Mouse (Mus musculus) kidney, embryonic 14.5 days (tissue): ENCODE measurements around the gene Ankrd53. TPM values are rescaled to one million over a fixed set of nuclear protein-coding genes. Genes with fewer than 3 reads are reported as not detected.
"Not testable (repeated sequence)": the region's sequence is repeated elsewhere in the genome, so short reads cannot be mapped to it uniquely, and the experiment has no call there.

Experiments used
- ATAC-seq: fragments of 200-750 bp; cut with Nextera tagmentation; 2 replicates; pipeline ENCODE4 v1.8.0; 2017; ENCODE audit warnings: moderate number of reproducible peaks, mild to moderate bottlenecking, moderate TSS enrichment, moderate library complexity; ENCODE audit not compliant: low FRiP score, low TSS enrichment
- H3K27ac ChIP-seq: fragments of 300-500 bp; sonication (generic); 2 replicates; pipeline ENCODE4 v1.5.1; 2014; ENCODE audit warnings: low read depth, mild to moderate bottlenecking, low read length, moderate library complexity, mixed read lengths
- H3K27me3 ChIP-seq: fragments of 300-500 bp; sonication (generic); 2 replicates; pipeline ENCODE4 v1.6.1; 2014; ENCODE audit warnings: mild to moderate bottlenecking, low read length; ENCODE audit not compliant: control insufficient read depth, insufficient read depth
- H3K36me3 ChIP-seq: fragments of 300-500 bp; sonication (generic); 2 replicates; pipeline ENCODE4 v1.6.1; 2014; ENCODE audit warnings: low read length, mixed read lengths; ENCODE audit not compliant: control insufficient read depth, insufficient read depth
- H3K4me1 ChIP-seq: fragments of 300-500 bp; sonication (generic); 2 replicates; pipeline ENCODE4 v1.6.1; 2014; ENCODE audit warnings: low read length, mixed read lengths; ENCODE audit not compliant: control insufficient read depth, insufficient read depth
- H3K4me2 ChIP-seq: fragments of 300-500 bp; sonication (generic); replicated peaks from 2 replicates; pipeline ENCODE4 v1.6.1; 2014; ENCODE audit warnings: low read depth, mild to moderate bottlenecking, low read length
- H3K4me3 ChIP-seq: fragments of 300-500 bp; sonication (generic); 2 replicates; pipeline ENCODE4 v1.5.1; 2014; ENCODE audit warnings: mild to moderate bottlenecking, low read length
- H3K9ac ChIP-seq: fragments of 300-500 bp; sonication (generic); 2 replicates; pipeline ENCODE4 v1.6.1; 2014; ENCODE audit warnings: low read depth, mild to moderate bottlenecking, low read length, moderate library complexity
- H3K9me3 ChIP-seq: fragments of 300-500 bp; sonication (generic); 2 replicates; pipeline ENCODE4 v1.6.1; 2016; ENCODE audit warnings: low read length; ENCODE audit not compliant: control insufficient read depth
- WGBS: fragments of 180-500 bp; shearing (Covaris S2); extraction: QIAGEN DNeasy Blood & Tissue Kit; methylation state at CpG from one replicate; pipeline ENCODE4 v1.1.7; 2014; 5-methylcytosine and 5-hydroxymethylcytosine counted together
- polyA plus RNA-seq: library from polyadenylated mRNA; unstranded; fragments of >200 nt; fragmentation: Nextera tagmentation; extraction: Ambion mirVana; gene quantifications from 2 replicates; pipeline ENCODE4 v1.2.1, GENCODE M21; 2014

Gene Ankrd53
- polyA plus RNA-seq, 1 experiment from 2014 or later = 0.28 TPM

- H3K4me2 ChIP-seq = peak within 1 kb of the TSS; percentile 84
- H3K36me3 ChIP-seq = peaks cover 18% of the 10 kb centered on the region
- ATAC-seq = peak; percentile 92
- H3K4me3 ChIP-seq = peak within 1 kb of the TSS; percentile 96
- H3K4me1 ChIP-seq = 0 out of 2 replicates have a peak, but pooled peaks cover 5% of the 10 kb centered on the region
- peak within 1 kb of the TSS; percentile 79 for H3K27ac ChIP-seq
- under 1% methylated on average over 45 of the region's 45 CpGs for WGBS
- H3K9me3 ChIP-seq = no peaks in the 10 kb centered on the region
- H3K9ac ChIP-seq = peak within 1 kb of the TSS; percentile 93
- no peaks in the 10 kb centered on the region for H3K27me3 ChIP-seq
Observed at GRCm38 (mm10) chr6:83775638-83776293, 13.3 kb downstream of the Ankrd53 start, which contains the start of gene Tex261. TSS of gene Tex261 (minus strand) at chr6:83775813.

GRCm38 (mm10) chr6:83778306-83778705 lies 15.9 kb downstream of the Ankrd53 start:
- Histone ChIP-seq H3K36me3 (no peaks in the 10 kb centered on the region), H3K9me3 (no peaks in the 10 kb centered on the region), H3K27me3 (no peaks in the 10 kb centered on the region), H3K27ac (no peak overlapping the region), H3K4me2 (no peak overlapping the region), H3K4me3 (no peak overlapping the region), H3K4me1 (0 out of 2 replicates have a peak, but pooled peaks cover 5% of the 10 kb centered on the region), H3K9ac (no peak overlapping the region)
- WGBS = 73% methylated on average over 7 of the region's 7 CpGs
- ATAC-seq = no peak

- Histone ChIP-seq H3K4me1 (0 out of 2 replicates have a peak, but pooled peaks cover 5% of the 10 kb centered on the region), H3K36me3 (no peaks in the 10 kb centered on the region), H3K27me3 (no peaks in the 10 kb centered on the region), H3K9ac (no peak overlapping the region), H3K27ac (no peak overlapping the region), H3K4me2 (no peak overlapping the region), H3K9me3 (no peaks in the 10 kb centered on the region), H3K4me3 (no peak overlapping the region)
- 6% methylated on average over 5 of the region's 5 CpGs for WGBS
- ATAC-seq = no peak
Observed at GRCm38 (mm10) chr6:83779026-83779425, 16.6 kb downstream of the Ankrd53 start.

GRCm38 (mm10) chr6:83786426-83786825 lies 24.0 kb downstream of the Ankrd53 start:
- Histone ChIP-seq H3K9me3 (no peaks in the 10 kb centered on the region), H3K36me3 (no peaks in the 10 kb centered on the region), H3K4me1 (peaks cover 5% of the 10 kb centered on the region; the same call in 1 of the 2 replicates), H3K9ac (no peak overlapping the region), H3K27ac (no peak overlapping the region), H3K4me3 (no peak overlapping the region), H3K4me2 (no peak overlapping the region), H3K27me3 (no peaks in the 10 kb centered on the region)
- 64% methylated on average over 3 of the region's 3 CpGs for WGBS
- ATAC-seq = no peak

GRCm38 (mm10) chr6:83788554-83788953 lies 26.1 kb downstream of the Ankrd53 start:
- no peak overlapping the region for H3K9ac ChIP-seq
- H3K27ac ChIP-seq = no peak overlapping the region
- ATAC-seq = peak; percentile 83
- H3K36me3 ChIP-seq = no peaks in the 10 kb centered on the region
- peaks cover 5% of the 10 kb centered on the region; the same call in 1 of the 2 replicates for H3K4me1 ChIP-seq
- WGBS = 37% methylated on average over 7 of the region's 7 CpGs
- H3K4me2 ChIP-seq = no peak overlapping the region
- H3K4me3 ChIP-seq = no peak overlapping the region
- H3K27me3 ChIP-seq = no peaks in the 10 kb centered on the region
- H3K9me3 ChIP-seq = no peaks in the 10 kb centered on the region

- H3K36me3 ChIP-seq, H3K27ac ChIP-seq, H3K9me3 ChIP-seq, H3K9ac ChIP-seq, ATAC-seq, H3K4me2 ChIP-seq, H3K4me3 ChIP-seq, H3K27me3 ChIP-seq: not testable (repeated sequence)
- peaks cover 10% of the 10 kb centered on the region for H3K4me1 ChIP-seq
- 89% methylated on average over 5 of the region's 5 CpGs for WGBS
Observed at GRCm38 (mm10) chr6:83790533-83790932, 28.1 kb downstream of the Ankrd53 start.

- Histone ChIP-seq H3K4me1 (peaks cover 10% of the 10 kb centered on the region), H3K4me3 (no peak overlapping the region), H3K27me3 (no peaks in the 10 kb centered on the region), H3K36me3 (no peaks in the 10 kb centered on the region), H3K4me2 (no peak overlapping the region), H3K27ac (no peak overlapping the region), H3K9me3 (no peaks in the 10 kb centered on the region), H3K9ac (no peak overlapping the region)
- no peak for ATAC-seq
- WGBS = 70% methylated on average over 4 of the region's 4 CpGs
Observed at GRCm38 (mm10) chr6:83791251-83791890, 28.9 kb downstream of the Ankrd53 start.

- Histone ChIP-seq H3K9ac (peak within 1 kb of the TSS; percentile 64), H3K4me3 (peak within 1 kb of the TSS; percentile 69), H3K27me3 (no peaks in the 10 kb centered on the region), H3K4me1 (peaks cover 5% of the 10 kb centered on the region), H3K9me3 (no peaks in the 10 kb centered on the region), H3K4me2 (peak within 1 kb of the TSS; percentile 93), H3K27ac (peak within 1 kb of the TSS; percentile 90), H3K36me3 (no peaks in the 10 kb centered on the region; the same call in 1 of the 2 replicates)
- WGBS = under 1% methylated on average over 43 of the region's 43 CpGs
- ATAC-seq = peak; percentile 95
Observed at GRCm38 (mm10) chr6:83794760-83795296, 32.4 kb downstream of the Ankrd53 start, which contains the start of gene Nagk. TSS of gene Nagk (plus strand) at chr6:83794982.

GRCm38 (mm10) chr6:83795492-83795900 lies 33.1 kb downstream of the Ankrd53 start:
- Histone ChIP-seq H3K27ac (peak overlapping the region; percentile 90), H3K4me3 (peak overlapping the region; percentile 69), H3K9ac (peak overlapping the region; percentile 64), H3K9me3 (no peaks in the 10 kb centered on the region), H3K27me3 (no peaks in the 10 kb centered on the region), H3K4me2 (peak overlapping the region; percentile 93), H3K36me3 (peaks cover 5% of the 10 kb centered on the region; the same call in 1 of the 2 replicates), H3K4me1 (peaks cover 5% of the 10 kb centered on the region)
- 7% methylated on average over 13 of the region's 13 CpGs for WGBS
- ATAC-seq = peak; percentile 26; the same call in 1 of the 2 replicates
